Mouse (Mus musculus): ENCODE data around the gene Metrn.

Metrn gene

GRCm38 (mm10) chr17:25762591-25762990 lies 34.3 kb downstream of the Metrn start:
- no peak for DNase-seq

- DNase-seq: peak; percentile 41
These were observed 35.4 kb downstream of the Metrn start for GRCm38 (mm10) chr17:25761561-25761970.

- no peak for DNase-seq
These were observed 36.8 kb downstream of the Metrn start for GRCm38 (mm10) chr17:25760148-25760547.

- no peak for DNase-seq
These were observed 39.2 kb downstream of the Metrn start for GRCm38 (mm10) chr17:25757691-25758090.

GRCm38 (mm10) chr17:25756378-25757242 lies 40.3 kb downstream of the Metrn start:
- peak; percentile 39 for DNase-seq

- DNase-seq: no peak
These were observed 41.1 kb downstream of the Metrn start for GRCm38 (mm10) chr17:25755627-25756377.

GRCm38 (mm10) chr17:25755086-25755485 lies 41.9 kb downstream of the Metrn start:
- DNase-seq: no peak

- DNase-seq: no peak
These were observed 42.7 kb downstream of the Metrn start, which contains the start of gene Msln for GRCm38 (mm10) chr17:25754241-25754640. Gene Msln (minus strand): TSS chr17:25754378.

- peak; percentile 68 for DNase-seq
These were observed 45.5 kb downstream of the Metrn start for GRCm38 (mm10) chr17:25751446-25751845.

- no peak for DNase-seq
These were observed 47.6 kb downstream of the Metrn start for GRCm38 (mm10) chr17:25749314-25749713.

GRCm38 (mm10) chr17:25748238-25748637 lies 48.7 kb downstream of the Metrn start:
- no peak for DNase-seq

GRCm38 (mm10) chr17:25744311-25744710 lies 52.6 kb downstream of the Metrn start:
- no peak for DNase-seq

- no peak for DNase-seq
These were observed 53.1 kb downstream of the Metrn start for GRCm38 (mm10) chr17:25743831-25744230.
